In the genomic region with DNA sequence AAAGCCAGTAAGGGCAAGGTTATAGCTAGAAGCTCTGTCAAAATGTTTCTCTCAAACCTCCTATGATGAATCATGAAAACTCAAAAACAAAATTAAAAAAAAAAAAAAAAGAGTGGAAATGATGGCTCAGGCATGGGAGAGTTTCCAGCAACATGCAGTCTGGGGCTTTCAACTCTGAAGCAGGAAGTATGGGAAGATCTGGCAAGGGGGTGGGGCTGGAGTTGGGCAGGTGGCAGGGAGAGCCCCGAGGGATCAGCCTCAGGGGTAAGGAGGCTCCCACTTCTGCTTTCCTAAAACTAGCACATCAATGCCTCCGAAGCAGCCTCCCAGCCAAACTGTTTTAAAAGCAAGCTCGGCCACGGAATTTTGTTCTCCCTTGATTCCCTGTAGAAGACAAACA, we compare ENCODE assay signal across 15 mouse cellular contexts. TPM values are rescaled to one million over a fixed set of nuclear protein-coding genes. Genes with fewer than 3 reads are reported as not detected.
A peak's percentile ranks its signal among the peaks of the same experiment; 100 is the strongest.
DNase-seq lines count a peak whose midpoint lies in the region; ATAC-seq lines count a peak whose summit lies in the region.
"Had no signal": no experiment of that assay in that cellular context is flagged by ENCODE, and none has a peak within 500 bp of the region (broad histone marks: within the 10 kb centered on the region; RNA-seq: fewer than 3 reads in every experiment).

No protein-coding gene starts in this region.

- no peak for ATAC-seq in midbrain, embryonic 15.5 days (replicated peaks)
- ATAC-seq in neural tube, embryonic 13.5 days (ENCODE audit: low read depth) = no peak
- ATAC-seq in kidney, embryonic 16.5 days (ENCODE audit: low FRiP score, low TSS enrichment) = no peak
- ATAC-seq: hindbrain, postnatal 0 days had no signal

- WGBS in midbrain, embryonic 10.5 days = 63% methylated on average over 4 of the region's 4 CpGs
- WGBS in midbrain, embryonic 15.5 days = 69% methylated on average over 4 of the region's 4 CpGs
- WGBS in neural tube, embryonic 13.5 days = 58% methylated on average over 4 of the region's 4 CpGs
- 56% methylated on average over 4 of the region's 4 CpGs for WGBS in kidney, embryonic 16.5 days

- H3K4me1 ChIP-seq in midbrain, embryonic 10.5 days = peaks cover 84% of the 10 kb centered on the region
- H3K4me1 ChIP-seq in midbrain, embryonic 15.5 days = peaks cover 72% of the 10 kb centered on the region
- H3K4me1 ChIP-seq in neural tube, embryonic 13.5 days (replicated peaks) = peaks cover 97% of the 10 kb centered on the region
- peaks cover 74% of the 10 kb centered on the region for H3K4me1 ChIP-seq in kidney, embryonic 16.5 days (ENCODE audit: insufficient read depth, low read length)

- no peak overlapping the region for H3K9ac ChIP-seq in midbrain, embryonic 15.5 days
- H3K9ac ChIP-seq in neural tube, embryonic 13.5 days = no peak overlapping the region
- no peak overlapping the region for H3K9ac ChIP-seq in kidney, embryonic 16.5 days (replicated peaks; ENCODE audit: low read length)
- H3K9ac ChIP-seq: heart, embryonic 15.5 days; midbrain, embryonic 12.5 days had no signal

- H3K27ac ChIP-seq in midbrain, embryonic 10.5 days (replicated peaks) = no peak overlapping the region
- H3K27ac ChIP-seq in midbrain, embryonic 15.5 days = no peak overlapping the region
- peak overlapping the region; percentile 88; the same call in 1 of the 2 replicates for H3K27ac ChIP-seq in neural tube, embryonic 13.5 days (replicated peaks)
- H3K27ac ChIP-seq in kidney, embryonic 16.5 days (ENCODE audit: low read length) = no peak overlapping the region
- H3K27ac ChIP-seq: heart, embryonic 15.5 days; hindbrain, postnatal 0 days; midbrain, embryonic 12.5 days had no signal

- H3K27me3 ChIP-seq in midbrain, embryonic 10.5 days (ENCODE audit: low read depth, poor library complexity, severe bottlenecking) = no peaks in the 10 kb centered on the region
- no peaks in the 10 kb centered on the region for H3K27me3 ChIP-seq in midbrain, embryonic 15.5 days (replicated peaks)
- no peaks in the 10 kb centered on the region for H3K27me3 ChIP-seq in neural tube, embryonic 13.5 days
- no peaks in the 10 kb centered on the region for H3K27me3 ChIP-seq in kidney, embryonic 16.5 days (ENCODE audit: insufficient read depth, low read length)
- H3K27me3 ChIP-seq: heart, embryonic 15.5 days; midbrain, embryonic 12.5 days had no signal

- no peak overlapping the region for H3K4me2 ChIP-seq in midbrain, embryonic 15.5 days
- no peak overlapping the region for H3K4me2 ChIP-seq in neural tube, embryonic 13.5 days
- no peak overlapping the region for H3K4me2 ChIP-seq in kidney, embryonic 16.5 days (replicated peaks; ENCODE audit: low read depth, low read length)
- H3K4me2 ChIP-seq: heart, embryonic 15.5 days; liver, embryonic 11.5 days; midbrain, embryonic 12.5 days had no signal

- DNase-seq in gastrocnemius, postnatal 25 days = peak; percentile 31
- no peak for DNase-seq in gastrocnemius, adult 8-10 months (ENCODE audit: low spot score in 2 of 2)
- peak; percentile 10 for DNase-seq in midbrain, embryonic 10.5 days (ENCODE audit: low spot score)
- DNase-seq in ZHBTc4 (ENCODE audit: low read depth, low spot score) = peak; percentile 73
- no peak for DNase-seq in Muller cell, postnatal 12 days (ENCODE audit: inconsistent ontology term)
- DNase-seq: cerebellum, adult 11-12 months; kidney, adult 2 months had no signal

- no peaks in the 10 kb centered on the region for H3K9me3 ChIP-seq in midbrain, embryonic 10.5 days (replicated peaks)
- no peaks in the 10 kb centered on the region for H3K9me3 ChIP-seq in midbrain, embryonic 15.5 days
- no peaks in the 10 kb centered on the region for H3K9me3 ChIP-seq in neural tube, embryonic 13.5 days
- H3K9me3 ChIP-seq in kidney, embryonic 16.5 days (ENCODE audit: low read length) = no peaks in the 10 kb centered on the region
- H3K9me3 ChIP-seq: heart, embryonic 15.5 days; midbrain, embryonic 12.5 days had no signal

- H3K4me3 ChIP-seq in midbrain, embryonic 10.5 days = no peak overlapping the region
- no peak overlapping the region for H3K4me3 ChIP-seq in midbrain, embryonic 15.5 days
- no peak overlapping the region for H3K4me3 ChIP-seq in neural tube, embryonic 13.5 days
- no peak overlapping the region for H3K4me3 ChIP-seq in kidney, embryonic 16.5 days (ENCODE audit: low read length)
- H3K4me3 ChIP-seq: erythroblast, embryonic 14.5 days; heart, embryonic 15.5 days; midbrain, embryonic 12.5 days had no signal

- H3K36me3 ChIP-seq in midbrain, embryonic 10.5 days = peaks cover 68% of the 10 kb centered on the region
- H3K36me3 ChIP-seq in midbrain, embryonic 15.5 days (replicated peaks) = no peaks in the 10 kb centered on the region
- H3K36me3 ChIP-seq in neural tube, embryonic 13.5 days = no peaks in the 10 kb centered on the region
- H3K36me3 ChIP-seq in kidney, embryonic 16.5 days (ENCODE audit: insufficient read depth, low read length) = no peaks in the 10 kb centered on the region; the same call in 1 of the 2 replicates
- H3K36me3 ChIP-seq: heart, embryonic 15.5 days; midbrain, embryonic 12.5 days had no signal

RNA-seq across cellular contexts. Expression of gene Kirrel, which starts 11.4 kb away (rescaled TPM):
- 1 to 10 TPM; 5.8 to 6.0 TPM for total RNA-seq in gastrocnemius, postnatal 25 days (2021)
- 1 to 10 TPM; 1.9 to 4.3 (median 3.0) TPM for total RNA-seq in gastrocnemius, adult 8-10 months (2022)
- 11.2 and 11.6 TPM in 2 replicates for polyA plus RNA-seq in midbrain, embryonic 10.5 days (2016; fragmentation: Nextera tagmentation; extraction: Ambion mirVana)
- 7.4 and 8.3 TPM in 2 replicates for polyA plus RNA-seq in midbrain, embryonic 15.5 days (2015; fragmentation: Nextera tagmentation; extraction: Ambion mirVana)
- 9.8 and 10.4 TPM in 2 replicates for polyA plus RNA-seq in neural tube, embryonic 13.5 days (2015; fragmentation: Nextera tagmentation; extraction: Ambion mirVana)
- polyA plus RNA-seq in kidney, embryonic 16.5 days (2015; fragmentation: Nextera tagmentation; extraction: Ambion mirVana) = 16.4 and 18.6 TPM in 2 replicates
- polyA plus RNA-seq: erythroblast, embryonic 14.5 days had no signal

Comparison
In these comparisons a context has a peak if more than half of its experiments do, and no peak if none do; other contexts are left out.
1. DNase-seq: peak in gastrocnemius, postnatal 25 days (single experiment), midbrain, embryonic 10.5 days (single experiment) and ZHBTc4 (single experiment); none in gastrocnemius, adult 8-10 months (0 of 2) and Muller cell, postnatal 12 days (single experiment).